Mouse (Mus musculus): ENCODE data around the gene Dclk1.

- TF ChIP-seq CTCF (IDR thresholded peaks at IDR 0.05; ENCODE audit: low read depth) (no peak), EP300 (optimal IDR thresholded peaks at IDR 0.05) (no peak)
These were observed 290.2 kb downstream of the Dclk1 start for GRCm38 (mm10) chr3:55532175-55532973.
